Mouse (Mus musculus) CH12.LX (cell line): ENCODE results near the gene Alyref2. TPM values are rescaled to one million over a fixed set of nuclear protein-coding genes. Genes with fewer than 3 reads are reported as not detected.

Source experiments
- DNase-seq: peaks from one replicate; pipeline ENCODE4 v3.0.0-alpha.2; 2013; ENCODE audit errors: extremely low read depth
- H3K27ac ChIP-seq: 2 replicates; pipeline ENCODE4 v1.5.1; 2012; ENCODE audit warnings: low read depth, mild to moderate bottlenecking, control low read depth, moderate library complexity; ENCODE audit not compliant: insufficient read depth
- H3K27me3 ChIP-seq: replicated peaks from 2 replicates; pipeline ENCODE3; 2012; ENCODE audit warnings: inconsistent platforms
- H3K36me3 ChIP-seq, 2 experiments: replicated peaks in 1 of 2; 2 replicates each; pipeline versions ENCODE3 to v1.6.1; 2012; ENCODE audit warnings: inconsistent platforms in 1 of 2, low read length in 1 of 2, mild to moderate bottlenecking in 1 of 2, mixed read lengths in 1 of 2, moderate library complexity in 1 of 2; ENCODE audit not compliant: control insufficient read depth in 1 of 2, insufficient read depth in 1 of 2
- H3K4me1 ChIP-seq, 2 experiments: 2 replicates each; pipeline ENCODE4 v1.6.1; 2012; ENCODE audit warnings: inconsistent platforms in 1 of 2, moderate library complexity in 1 of 2; ENCODE audit not compliant: insufficient read depth in 2 of 2, control insufficient read depth in 1 of 2
- H3K4me2 ChIP-seq: 2 replicates; pipeline ENCODE4 v1.6.1; 2012; ENCODE audit warnings: low read depth, mild to moderate bottlenecking, control low read depth; ENCODE audit not compliant: poor library complexity, insufficient read depth, severe bottlenecking
- H3K4me3 ChIP-seq, 3 experiments: fragments of 150-350 bp in 1 of 3; sonication (generic) in 1 of 3; replicated peaks in 1 of 3; 2 replicates each; pipeline versions ENCODE3 to v1.5.1; 2011 to 2012; ENCODE audit warnings: low read depth in 2 of 3, low read length in 2 of 3, mild to moderate bottlenecking in 2 of 3, moderate library complexity in 2 of 3, control low read depth in 1 of 3, improper control_type of control experiment in 1 of 3, inconsistent platforms in 1 of 3, mixed read lengths in 1 of 3; ENCODE audit not compliant: poor library complexity in 1 of 3
- H3K79me2 ChIP-seq: replicated peaks from 2 replicates; pipeline ENCODE4 v1.6.1; 2012; ENCODE audit warnings: mild to moderate bottlenecking, moderate library complexity; ENCODE audit not compliant: control insufficient read depth, poor library complexity, insufficient read depth, severe bottlenecking; ENCODE audit errors: extremely low read depth
- H3K9ac ChIP-seq: 2 replicates; pipeline ENCODE4 v1.6.1; 2012; ENCODE audit warnings: low read depth, mild to moderate bottlenecking, control low read depth, moderate library complexity; ENCODE audit not compliant: insufficient read depth
- H3K9me3 ChIP-seq: replicated peaks from 2 replicates; pipeline ENCODE3; 2012; ENCODE audit warnings: low read length, inconsistent platforms, mixed read lengths
- CHD1 ChIP-seq: IDR thresholded peaks from 2 replicates; pipeline ENCODE4 v1.6.1; 2012; ENCODE audit warnings: low read depth, low read length, improper control_type of control experiment, inconsistent platforms
- CTCF ChIP-seq, 2 experiments: IDR thresholded peaks in 1 of 2; conservative IDR thresholded peaks in 1 of 2; 2 replicates each; pipeline ENCODE4 v1.5.1; 2011 to 2012; ENCODE audit warnings: low read depth in 2 of 2, low read length in 2 of 2, improper control_type of control experiment in 1 of 2, inconsistent platforms in 1 of 2, mild to moderate bottlenecking in 1 of 2, moderate library complexity in 1 of 2
- ELF1 ChIP-seq: IDR thresholded peaks from 2 replicates; pipeline ENCODE4 v1.6.1; 2014; ENCODE audit warnings: low read depth, mild to moderate bottlenecking, inconsistent platforms, low read length, improper control_type of control experiment
- EP300 ChIP-seq: IDR thresholded peaks from 2 replicates; pipeline ENCODE4 v1.6.1; 2011; ENCODE audit warnings: low read length, improper control_type of control experiment
- ETS1 ChIP-seq: conservative IDR thresholded peaks from 2 replicates; pipeline ENCODE4 v1.6.1; 2012; ENCODE audit warnings: low read depth, mild to moderate bottlenecking, inconsistent platforms, low read length, improper control_type of control experiment, moderate library complexity
- GABPA ChIP-seq: IDR thresholded peaks from 2 replicates; pipeline ENCODE4 v1.6.1; 2012; ENCODE audit warnings: low read depth, low read length, improper control_type of control experiment, inconsistent platforms; ENCODE audit not compliant: insufficient replicate concordance
- HCFC1 ChIP-seq: IDR thresholded peaks from 2 replicates; pipeline ENCODE4 v1.6.1; 2012; ENCODE audit warnings: low read depth, mild to moderate bottlenecking, inconsistent platforms, low read length, improper control_type of control experiment
- IRF4 ChIP-seq: IDR thresholded peaks from 2 replicates; pipeline ENCODE4 v1.6.1; 2014; ENCODE audit warnings: low read depth, mild to moderate bottlenecking, inconsistent platforms, low read length, improper control_type of control experiment
- MAX ChIP-seq: IDR thresholded peaks from 2 replicates; pipeline ENCODE4 v1.6.1; 2011; ENCODE audit warnings: low read length, improper control_type of control experiment
- MAZ ChIP-seq: IDR thresholded peaks from 2 replicates; pipeline ENCODE4 v1.6.1; 2012; ENCODE audit warnings: low read depth, mild to moderate bottlenecking, inconsistent platforms, low read length, improper control_type of control experiment, moderate library complexity
- MEF2A ChIP-seq: IDR thresholded peaks from 2 replicates; pipeline ENCODE4 v1.6.1; 2014; ENCODE audit warnings: low read depth, mild to moderate bottlenecking, inconsistent platforms, low read length, improper control_type of control experiment, borderline replicate concordance
- MXI1 ChIP-seq: IDR thresholded peaks from 2 replicates; pipeline ENCODE4 v1.6.1; 2011; ENCODE audit warnings: mild to moderate bottlenecking, low read depth, low read length, improper control_type of control experiment
- NELFE ChIP-seq: IDR thresholded peaks from 2 replicates; pipeline ENCODE4 v1.6.1; 2011; ENCODE audit warnings: low read depth, low read length, improper control_type of control experiment
- PAX5 ChIP-seq: IDR thresholded peaks from 2 replicates; pipeline ENCODE4 v1.6.1; 2012; ENCODE audit warnings: low read length, inconsistent platforms, mixed read lengths
- RAD21 ChIP-seq: IDR thresholded peaks from 2 replicates; pipeline ENCODE4 v1.6.1; 2011; ENCODE audit warnings: low read depth, mild to moderate bottlenecking, low read length, improper control_type of control experiment, moderate library complexity
- RCOR1 ChIP-seq: conservative IDR thresholded peaks from 2 replicates; pipeline ENCODE4 v1.6.1; 2012; ENCODE audit warnings: low read depth, mild to moderate bottlenecking, inconsistent platforms, low read length, improper control_type of control experiment
- SIN3A ChIP-seq: IDR thresholded peaks from 2 replicates; pipeline ENCODE4 v1.6.1; 2012; ENCODE audit warnings: low read length, improper control_type of control experiment, inconsistent platforms
- TBP ChIP-seq: conservative IDR thresholded peaks from 2 replicates; pipeline ENCODE4 v1.6.1; 2011; ENCODE audit warnings: low read depth, low read length, improper control_type of control experiment
- dilution Hi-C: fragments of 300-500 bp; cut with MboI; formaldehyde crosslinking; loops from 2 replicates; pipeline ENCODE4 v1.14.3; 2020; ENCODE audit warnings: low sequenced_read_pairs; ENCODE audit not compliant: extremely low pct_unique_long_range_greater_than_20kb, extremely low pct_ligation_motif_present
- in situ Hi-C: fragments of 300-500 bp; cut with MboI; formaldehyde crosslinking; loops from 3 replicates; pipeline ENCODE4 v1.14.3; 2019; ENCODE audit warnings: low sequenced_read_pairs, low pct_ligation_motif_present, low pct_unique_long_range_greater_than_20kb, mixed read lengths
- polyA plus RNA-seq: library from polyadenylated mRNA; unstranded; fragments of >175 nt; gene quantifications from 2 replicates; pipeline ENCODE4 v1.2.1, GENCODE M21; 2012; ENCODE audit warnings: low read depth; ENCODE audit not compliant: insufficient read length
- total RNA-seq, 2 experiments: library from RNA; depleted of rRNA; stranded (reverse); fragments of 300-350 nt in 1 of 2; fragments of >200 nt in 1 of 2; gene quantifications; 2 replicates each; pipeline ENCODE4 v1.2.3; 2012 to 2014

Gene Alyref2
- total and polyA plus RNA-seq, 3 experiments: 4.2 to 5.9 (median 4.9) TPM

DNA sequence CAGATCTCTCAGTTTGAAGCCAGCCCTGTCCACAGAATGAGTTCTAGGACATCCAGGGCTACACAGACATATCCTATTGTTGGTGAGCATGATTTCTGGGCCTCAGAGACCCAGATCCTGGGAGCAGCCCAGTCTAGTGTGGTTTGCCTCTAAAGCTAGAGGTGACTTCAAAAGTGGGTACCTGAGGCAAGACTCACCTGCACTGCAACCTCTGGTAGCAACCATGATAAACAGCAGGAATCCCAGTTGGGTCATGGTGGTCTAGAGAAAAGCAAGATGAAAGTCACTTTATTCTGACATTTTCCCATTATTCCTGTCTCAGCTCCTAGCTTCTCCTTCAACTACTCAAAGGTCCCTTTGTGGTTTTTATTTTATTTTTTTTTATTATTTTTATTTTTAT, 31.3 kb downstream of the Alyref2 start:
- Histone ChIP-seq H3K9ac (no peak overlapping the region), H3K4me3 (no peak overlapping the region), H3K4me1 (no peaks in the 10 kb centered on the region), H3K36me3 (no peaks in the 10 kb centered on the region), H3K27me3 (no peaks in the 10 kb centered on the region), H3K9me3 (peaks cover 3% of the 10 kb centered on the region), H3K79me2 (no peaks in the 10 kb centered on the region), H3K27ac (no peak overlapping the region), H3K4me2 (no peak overlapping the region)
- dilution Hi-C loops: no loop called here
- no peak for DNase-seq
- TF ChIP-seq ETS1 (no peak), RCOR1 (no peak)
- TF ChIP-seq, all 38 proteins: peak for 0
- in situ Hi-C loops: no loop called here

DNA sequence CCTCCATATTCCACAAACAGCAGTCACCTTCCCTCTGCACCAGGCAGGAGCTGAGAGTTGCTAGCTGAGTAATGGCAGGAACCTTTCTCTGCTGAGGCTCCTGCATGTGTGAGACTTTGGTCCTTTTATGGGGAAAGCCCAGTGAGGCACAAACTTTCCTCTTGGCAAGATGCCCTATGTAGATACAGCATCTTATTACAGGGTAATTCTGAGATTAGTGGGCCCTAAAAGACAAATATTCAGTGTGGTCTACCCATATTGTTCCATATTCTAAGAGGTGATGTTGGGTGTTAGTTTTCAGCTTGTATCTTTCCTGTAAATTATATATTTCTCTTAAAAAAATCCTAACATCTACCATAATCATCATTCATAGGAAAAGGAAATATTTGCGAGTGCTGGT, 31.9 kb downstream of the Alyref2 start, which contains the start of gene Itln1:
TSS of gene Itln1 (minus strand) at position 101 of the 400 bp plus-strand sequence.
- in situ Hi-C loops: no loop called here
- TF ChIP-seq RCOR1 (no peak), IRF4 (no peak), CHD1 (no peak), EP300 (no peak), MXI1 (no peak), MEF2A (no peak), PAX5 (no peak), MAX (no peak), ELF1 (no peak), RAD21 (no peak), TBP (no peak), CTCF (conservative IDR thresholded peaks at IDR 0.05 in 1 of 2, IDR thresholded peaks at IDR 0.05 in 1 of 2; ENCODE audit: low read depth in 2 of 2, low read length in 2 of 2) (no peak), MAZ (no peak)
- H3K27ac ChIP-seq: no peak within 1 kb of the TSS
- no peaks in the 10 kb centered on the region for H3K36me3 ChIP-seq
- no peak for DNase-seq
- no peaks in the 10 kb centered on the region for H3K27me3 ChIP-seq
- no peaks in the 10 kb centered on the region for H3K79me2 ChIP-seq
- no peak within 1 kb of the TSS for H3K9ac ChIP-seq
- H3K9me3 ChIP-seq: peaks cover 7% of the 10 kb centered on the region
- no peaks in the 10 kb centered on the region for H3K4me1 ChIP-seq
- H3K4me2 ChIP-seq: no peak within 1 kb of the TSS
- no peak within 1 kb of the TSS for H3K4me3 ChIP-seq
- dilution Hi-C loops: no loop called here

- Histone ChIP-seq H3K9me3 (peaks cover 14% of the 10 kb centered on the region), H3K27ac (no peak overlapping the region), H3K79me2 (no peaks in the 10 kb centered on the region), H3K4me1 (peaks cover 4 to 14% of the 10 kb centered on the region in 2 experiments; a peak in 3 of 4 replicates), H3K4me3 (no peak overlapping the region), H3K4me2 (no peak overlapping the region), H3K27me3 (no peaks in the 10 kb centered on the region), H3K36me3 (no peaks in the 10 kb centered on the region), H3K9ac (no peak overlapping the region)
- peak; percentile 19 for DNase-seq
- dilution Hi-C loops (no loop called here), in situ Hi-C loops (no loop called here)
- TF ChIP-seq GABPA (no peak), SIN3A (no peak), MAX (no peak), EP300 (peak; percentile 53), HCFC1 (no peak), NELFE (no peak), IRF4 (peak; percentile 56; the same call in 1 of the 2 replicates)
These were observed 37.4 kb downstream of the Alyref2 start for GRCm38 (mm10) chr1:171540694-171541093.
